Mouse (Mus musculus) liver, postnatal 0 days (tissue): ENCODE measurements around the gene Cdk19.

Experiments used
- CTCF ChIP-seq: sonication (generic); IDR thresholded peaks from 2 replicates; pipeline ENCODE4 v1.5.1; 2016; ENCODE audit warnings: antibody characterized with exemption, low read depth
- EP300 ChIP-seq: IDR thresholded peaks from 2 replicates; pipeline ENCODE4 v1.6.1; 2016; ENCODE audit warnings: antibody characterized with exemption, low read depth, mild to moderate bottlenecking

- TF ChIP-seq CTCF, result no peak
- TF ChIP-seq EP300, result no peak
Observed at GRCm38 (mm10) chr10:40512185-40512584, 172.8 kb downstream of the Cdk19 start.
